Mouse (Mus musculus) hindbrain, embryonic 12.5 days (tissue): Measurements from ENCODE around the gene Fkbp1b. TPM values are rescaled to one million over a fixed set of nuclear protein-coding genes. Genes with fewer than 3 reads are reported as not detected.
"Not testable (repeated sequence)": the region's sequence is repeated elsewhere in the genome, so short reads cannot be mapped to it uniquely, and the experiment has no call there.

Source experiments
- ATAC-seq: fragments of 200-750 bp; cut with Nextera tagmentation; 2 replicates; pipeline ENCODE4 v1.8.0; 2017; ENCODE audit warnings: moderate TSS enrichment; ENCODE audit not compliant: low FRiP score
- H3K27ac ChIP-seq: fragments of 300-500 bp; sonication (generic); 2 replicates; pipeline ENCODE4 v1.5.1; 2016; ENCODE audit warnings: mild to moderate bottlenecking
- H3K27me3 ChIP-seq: fragments of 300-500 bp; sonication (generic); 2 replicates; pipeline ENCODE4 v1.6.1; 2016; ENCODE audit warnings: mild to moderate bottlenecking
- H3K36me3 ChIP-seq: fragments of 300-500 bp; sonication (generic); 2 replicates; pipeline ENCODE4 v1.6.1; 2016; ENCODE audit warnings: mild to moderate bottlenecking
- H3K4me1 ChIP-seq: fragments of 300-500 bp; sonication (generic); 2 replicates; pipeline ENCODE4 v1.6.1; 2016
- H3K4me2 ChIP-seq: fragments of 300-500 bp; sonication (generic); replicated peaks from 2 replicates; pipeline ENCODE4 v1.6.1; 2016; ENCODE audit warnings: mild to moderate bottlenecking
- H3K4me3 ChIP-seq: fragments of 300-500 bp; sonication (generic); 2 replicates; pipeline ENCODE4 v1.5.1; 2016; ENCODE audit warnings: mild to moderate bottlenecking
- H3K9ac ChIP-seq: fragments of 300-500 bp; sonication (generic); 2 replicates; pipeline ENCODE4 v1.6.1; 2016; ENCODE audit warnings: mild to moderate bottlenecking, moderate library complexity
- H3K9me3 ChIP-seq: fragments of 300-500 bp; sonication (generic); replicated peaks from 2 replicates; pipeline ENCODE4 v1.6.1; 2016; ENCODE audit warnings: mild to moderate bottlenecking
- WGBS: fragments of 180-500 bp; shearing (Covaris S2); methylation state at CpG from one replicate; pipeline ENCODE4 v1.1.7; 2016; 5-methylcytosine and 5-hydroxymethylcytosine counted together
- polyA plus RNA-seq: library from polyadenylated mRNA; unstranded; fragments of >200 nt; fragmentation: Nextera tagmentation; extraction: Ambion mirVana; gene quantifications from 2 replicates; pipeline ENCODE4 v1.2.1, GENCODE M21; 2016

Fkbp1b gene
- polyA plus RNA-seq, 1 experiment from 2014 or later = 13.4 TPM

DNA sequence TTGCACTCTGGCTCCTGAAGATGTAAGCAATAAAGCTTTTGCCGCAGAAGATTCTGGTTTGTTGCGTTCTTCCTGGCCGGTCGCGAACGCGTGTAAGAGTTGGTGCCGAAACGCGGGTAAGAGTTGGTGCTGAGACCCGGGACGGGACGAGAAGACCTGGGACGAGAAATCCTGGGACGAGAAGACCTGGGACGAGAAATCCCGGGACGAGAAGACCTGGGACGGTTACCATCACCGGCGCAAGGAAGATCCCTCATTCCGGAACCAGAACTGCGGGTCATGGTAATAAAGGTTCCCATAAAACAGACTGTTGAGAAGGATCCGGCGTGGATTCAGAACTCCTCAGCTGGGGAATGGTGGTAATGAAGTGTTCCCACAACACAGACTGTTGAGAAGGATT lies 53.3 kb downstream of the Fkbp1b start:
- H3K4me3 ChIP-seq, H3K36me3 ChIP-seq, ATAC-seq, H3K9ac ChIP-seq, H3K9me3 ChIP-seq, H3K27me3 ChIP-seq, H3K27ac ChIP-seq, H3K4me1 ChIP-seq, H3K4me2 ChIP-seq: not testable (repeated sequence)
- 95% methylated on average over 25 of the region's 25 CpGs for WGBS

DNA sequence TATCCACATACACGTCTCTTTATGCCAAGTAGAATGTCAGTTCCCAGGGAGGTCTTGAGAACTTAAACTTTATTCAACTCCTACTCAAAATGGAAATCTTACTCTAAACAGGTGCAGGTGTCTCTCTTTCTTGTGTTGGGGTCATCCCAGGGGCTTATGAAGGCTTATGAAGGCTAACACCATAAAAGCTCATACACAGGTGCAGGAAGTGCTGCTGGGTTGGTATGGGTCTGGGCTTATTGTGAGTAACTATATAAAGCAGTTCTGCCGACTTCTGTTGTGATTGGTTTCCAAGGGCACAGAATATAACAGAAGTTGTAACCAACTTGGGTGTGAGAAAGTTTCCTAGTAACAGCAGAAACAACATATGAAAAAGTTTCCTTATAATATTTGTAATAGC lies 56.9 kb downstream of the Fkbp1b start:
- no peaks in the 10 kb centered on the region for H3K27me3 ChIP-seq
- no peak overlapping the region for H3K27ac ChIP-seq
- H3K9ac ChIP-seq = no peak overlapping the region
- H3K4me2 ChIP-seq = no peak overlapping the region
- 79% methylated on average over 2 of the region's 2 CpGs for WGBS
- H3K36me3 ChIP-seq = no peaks in the 10 kb centered on the region
- no peaks in the 10 kb centered on the region for H3K9me3 ChIP-seq
- no peak for ATAC-seq
- H3K4me3 ChIP-seq = no peak overlapping the region
- H3K4me1 ChIP-seq = no peaks in the 10 kb centered on the region

GRCm38 (mm10) chr12:4783598-4783997 lies 57.8 kb downstream of the Fkbp1b start:
- Histone ChIP-seq H3K27ac (no peak overlapping the region), H3K9ac (no peak overlapping the region), H3K36me3 (no peaks in the 10 kb centered on the region), H3K27me3 (no peaks in the 10 kb centered on the region), H3K9me3 (no peaks in the 10 kb centered on the region), H3K4me3 (no peak overlapping the region), H3K4me2 (no peak overlapping the region), H3K4me1 (no peaks in the 10 kb centered on the region)
- no peak for ATAC-seq
- WGBS = 41% methylated on average over 5 of the region's 5 CpGs

Other genes with a start within 250 kb of the Fkbp1b start
- gene Itsn2, start 249.0 kb downstream of the Fkbp1b start, polyA plus RNA-seq = 20.7 and 21.8 TPM in 2 replicates
- not detected in 2 replicates for gene Gm3625, start 248.7 kb downstream of the Fkbp1b start, polyA plus RNA-seq
- 0.33 and 0.35 TPM in 2 replicates for gene Fam228a, start 103.2 kb downstream of the Fkbp1b start, polyA plus RNA-seq
- gene Pfn4, start 72.6 kb downstream of the Fkbp1b start, polyA plus RNA-seq = 5.8 and 7.4 TPM in 2 replicates
- 4.1 and 5.2 TPM in 2 replicates for gene Fam228b, start 72.3 kb downstream of the Fkbp1b start, polyA plus RNA-seq
- gene Sf3b6, start 24.0 kb downstream of the Fkbp1b start, polyA plus RNA-seq = 303 and 327 TPM in 2 replicates
- gene Wdcp, start 1.7 kb upstream of the Fkbp1b start, polyA plus RNA-seq = 17.1 and 19.8 TPM in 2 replicates
- 3.4 and 4.0 TPM in 2 replicates for gene Mfsd2b, start 32.8 kb upstream of the Fkbp1b start, polyA plus RNA-seq
- 36.0 and 38.9 TPM in 2 replicates for gene Ubxn2a, start 66.1 kb upstream of the Fkbp1b start, polyA plus RNA-seq
- gene Atad2b, start 75.8 kb upstream of the Fkbp1b start, polyA plus RNA-seq = 25.8 and 28.2 TPM in 2 replicates